1 mouse cellular context compared by ENCODE assay signal in genomic region chr11:23007166-23007480, GRCm38 (mm10).
TF ChIP-seq lines count a peak whose summit lies in the region.

No protein-coding gene starts in this region.

TF ChIP-seq in MEL, 35 proteins besides CTCF, POLR2A, EP300 and RAD21:
- TF ChIP-seq TCF12 (IDR thresholded peaks at IDR 0.05; ENCODE audit: low read depth, low read length) = no peak
- TF ChIP-seq UBTF (IDR thresholded peaks at IDR 0.05; ENCODE audit: borderline replicate concordance, insufficient read depth, low read depth, low read length) = no peak
- TF ChIP-seq CHD1 (IDR thresholded peaks at IDR 0.05; ENCODE audit: low read depth, low read length) = no peak
- TF ChIP-seq ZC3H11A (IDR thresholded peaks at IDR 0.05; ENCODE audit: low read depth, low read length) = no peak
- no peak for TF ChIP-seq SMC3 (IDR thresholded peaks at IDR 0.05; ENCODE audit: low read depth, low read length)
- no peak for TF ChIP-seq MAX (IDR thresholded peaks at IDR 0.05; ENCODE audit: low read length)
- no peak for TF ChIP-seq BHLHE40 (IDR thresholded peaks at IDR 0.05; ENCODE audit: borderline replicate concordance, low read depth, low read length)
- TF ChIP-seq MYC (IDR thresholded peaks at IDR 0.05; ENCODE audit: low read depth, low read length) = no peak
TF ChIP-seq in MEL: peak in this region for 0.
